In the genomic region with DNA sequence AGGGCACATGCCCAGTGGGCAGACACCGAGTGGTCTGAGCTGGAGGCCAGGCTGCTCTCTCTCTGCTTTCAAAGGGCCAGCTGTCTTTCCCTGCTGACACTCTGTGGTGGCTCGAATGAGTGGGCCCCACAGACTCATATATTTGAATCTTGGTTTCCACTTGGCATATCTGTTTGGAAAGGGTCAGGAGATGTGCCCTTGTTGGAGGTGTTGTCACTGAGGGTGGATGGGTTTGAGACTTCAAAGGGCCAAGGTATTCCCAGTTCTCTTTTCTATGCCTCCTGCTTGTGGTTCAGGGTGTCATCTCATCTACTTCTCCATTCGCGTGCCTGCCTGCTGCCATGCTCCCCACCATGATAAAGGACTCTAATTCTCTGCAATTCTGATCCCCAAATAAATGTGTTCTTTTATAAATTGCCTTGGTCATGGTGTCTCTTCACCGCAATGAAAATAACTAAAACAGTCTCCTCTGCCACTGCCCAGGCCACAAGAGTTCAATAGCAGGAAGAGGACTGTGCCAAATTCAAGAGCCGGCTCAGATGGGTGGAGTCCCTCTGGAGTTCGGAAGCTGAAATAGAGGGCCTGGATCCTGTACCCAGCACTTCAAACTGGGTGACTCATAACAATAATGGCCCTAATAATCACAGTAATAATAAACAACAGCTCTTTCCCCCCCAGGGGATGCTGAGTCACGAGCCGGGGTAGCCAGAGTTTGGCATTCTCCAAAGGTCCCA, we compare ENCODE assay signal across 9 mouse cellular contexts. TPM values are rescaled to one million over a fixed set of nuclear protein-coding genes. Genes with fewer than 3 reads are reported as not detected.
DNase-seq lines count a peak whose midpoint lies in the region.
"Had no signal": no experiment of that assay in that cellular context is flagged by ENCODE, and none has a peak within 500 bp of the region (broad histone marks: within the 10 kb centered on the region; RNA-seq: fewer than 3 reads in every experiment).

No protein-coding gene starts in this region.

- peak; percentile 51 to 76 for DNase-seq in adrenal gland, adult (ENCODE audit: inconsistent age in 2 of 2, low spot score in 1 of 2)
- no peak for DNase-seq in adrenal gland, postnatal 4 days (ENCODE audit: low spot score in 2 of 2)
- DNase-seq in 416B (ENCODE audit: low read depth): peak; percentile 42
- peak; percentile 58 for DNase-seq in gastrocnemius, postnatal 14 days
- DNase-seq in lung, adult 18-20 months: peak; percentile 79 to 86
- DNase-seq in layer of hippocampus, postnatal 25 days (ENCODE audit: extremely low spot score in 1 of 2, low spot score in 1 of 2): no peak
- no peak for DNase-seq in frontal cortex, postnatal 14 days (ENCODE audit: low spot score in 2 of 2)
- no peak for DNase-seq in retina, postnatal 1 day
- DNase-seq: liver, embryonic 13.5 days had no signal

- intact Hi-C loops in gastrocnemius, postnatal 14 days (cut with DNase I; ENCODE audit: low total_unique reads): loop anchor here (5.0 kb wide), 1 partner anchor 102 kb away; the partner anchor contains the start of gene Icam5

RNA-seq across cellular contexts. Expression of gene Tyk2, which starts 3.7 kb away (rescaled TPM):
- 10 to 100 TPM; 18.9 to 19.2 TPM for total RNA-seq in adrenal gland, postnatal 4 days (2021)
- 1 to 10 TPM; 4.9 to 5.3 TPM for total RNA-seq in gastrocnemius, postnatal 14 days (2021)
- total RNA-seq in layer of hippocampus, postnatal 25 days (2021): 10 to 100 TPM; 12.7 to 16.4 TPM

RNA-seq across cellular contexts. Expression of gene Cdc37, which starts 15.0 kb away (rescaled TPM):
- total RNA-seq in adrenal gland, postnatal 4 days (2021): 100 to 1,000 TPM; 174 to 190 TPM
- 100 to 1,000 TPM; 138 to 139 TPM for total RNA-seq in gastrocnemius, postnatal 14 days (2021)
- 100 to 1,000 TPM; 144 to 156 TPM for total RNA-seq in layer of hippocampus, postnatal 25 days (2021)

RNA-seq across cellular contexts. Expression of gene Pde4a, which starts 30.8 kb away (rescaled TPM):
- total RNA-seq in adrenal gland, postnatal 4 days (2021): 10 to 100 TPM in 1 of 2 experiments, 1 to 10 TPM in 1; 9.7 to 10.6 TPM
- 10 to 100 TPM; 26.1 to 27.1 TPM for total RNA-seq in gastrocnemius, postnatal 14 days (2021)
- total RNA-seq in layer of hippocampus, postnatal 25 days (2021): 10 to 100 TPM; 74.0 to 85.1 TPM

RNA-seq across cellular contexts. Expression of gene Raver1, which starts 43.0 kb away (rescaled TPM):
- total RNA-seq in adrenal gland, postnatal 4 days (2021): 10 to 100 TPM; 67.0 to 68.4 TPM
- 10 to 100 TPM; 16.2 to 19.6 TPM for total RNA-seq in gastrocnemius, postnatal 14 days (2021)
- 10 to 100 TPM; 28.4 to 34.7 TPM for total RNA-seq in layer of hippocampus, postnatal 25 days (2021)

RNA-seq across cellular contexts. Expression of gene Gm38431, which starts 43.0 kb away (rescaled TPM):
- total RNA-seq in adrenal gland, postnatal 4 days (2021): 1 to 10 TPM; 3.1 to 3.9 TPM
- total RNA-seq in gastrocnemius, postnatal 14 days (2021): 1 to 10 TPM in 1 of 2 experiments, under 1 TPM in 1; 0.92 to 1.1 TPM
- 1 to 10 TPM; 2.4 to 2.7 TPM for total RNA-seq in layer of hippocampus, postnatal 25 days (2021)

Comparison
In these comparisons a context has a peak if more than half of its experiments do, and no peak if none do; other contexts are left out.
1. DNase-seq: peak in adrenal gland, adult (2 of 2), 416B (single experiment), gastrocnemius, postnatal 14 days (single experiment) and lung, adult 18-20 months (2 of 2); none in adrenal gland, postnatal 4 days (0 of 2), layer of hippocampus, postnatal 25 days (0 of 2), frontal cortex, postnatal 14 days (0 of 2) and retina, postnatal 1 day (single experiment).